Comparison of ENCODE assay signal across 20 mouse cellular contexts in the genomic region with DNA sequence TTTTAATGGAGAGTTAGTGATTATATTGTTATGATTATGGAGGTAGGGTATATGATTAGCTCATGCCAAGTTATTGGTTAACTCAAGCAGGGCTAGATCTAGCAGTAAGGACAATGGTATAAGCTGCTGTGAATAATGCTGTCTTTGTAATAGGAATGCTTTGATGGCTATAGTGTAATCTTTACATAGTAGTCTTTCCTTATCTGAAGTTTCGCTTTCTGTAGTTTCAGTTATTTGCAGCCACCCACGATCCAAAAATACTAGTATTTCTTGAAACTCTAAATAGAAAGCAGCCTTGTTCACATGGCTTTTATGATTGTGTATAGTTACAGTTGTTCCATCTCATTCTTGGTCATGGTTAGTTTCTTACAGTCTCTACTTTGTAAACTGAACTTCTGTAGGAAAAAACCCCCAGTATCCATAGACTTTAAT. TPM values are rescaled to one million over a fixed set of nuclear protein-coding genes. Genes with fewer than 3 reads are reported as not detected.
A peak's percentile ranks its signal among the peaks of the same experiment; 100 is the strongest.
DNase-seq lines count a peak whose midpoint lies in the region; ATAC-seq and TF ChIP-seq lines count a peak whose summit lies in the region.
"Had no signal": no experiment of that assay in that cellular context is flagged by ENCODE, and none has a peak within 500 bp of the region (broad histone marks: within the 10 kb centered on the region; RNA-seq: fewer than 3 reads in every experiment).

No protein-coding gene starts in this region.

- H3K27me3 ChIP-seq in liver, postnatal 0 days (ENCODE audit: insufficient read depth, low read length) = no peaks in the 10 kb centered on the region
- H3K27me3 ChIP-seq in liver, embryonic 11.5 days (replicated peaks; ENCODE audit: control insufficient read depth, insufficient read depth, low read length) = no peaks in the 10 kb centered on the region
- H3K27me3 ChIP-seq in intestine, embryonic 14.5 days (replicated peaks; ENCODE audit: control insufficient read depth, insufficient read depth, low read length) = no peaks in the 10 kb centered on the region
- H3K27me3 ChIP-seq in stomach, embryonic 15.5 days (replicated peaks) = no peaks in the 10 kb centered on the region
- H3K27me3 ChIP-seq: heart, embryonic 12.5 days; hindbrain, embryonic 15.5 days; liver, embryonic 13.5 days; midbrain, embryonic 13.5 days had no signal

- DNase-seq in liver, postnatal 0 days = no peak
- no peak for DNase-seq in liver, embryonic 11.5 days (ENCODE audit: low spot score)
- no peak for DNase-seq in intestine, embryonic 14.5 days (ENCODE audit: low spot score)
- no peak for DNase-seq in layer of hippocampus, adult 2 months (ENCODE audit: low spot score in 2 of 2)
- no peak for DNase-seq in adrenal gland, adult 18-20 months (ENCODE audit: low spot score in 2 of 2)
- DNase-seq: adrenal gland, adult 8-10 months; cerebellum, postnatal 25 days; gastrocnemius, postnatal 25 days; heart, postnatal 36 days; liver, embryonic 13.5 days; lung, postnatal 36 days; right cerebral cortex, postnatal 4 days had no signal

- no peak overlapping the region for H3K4me3 ChIP-seq in liver, postnatal 0 days (ENCODE audit: low read depth, low read length)
- H3K4me3 ChIP-seq in liver, embryonic 11.5 days (ENCODE audit: low read depth, low read length) = no peak overlapping the region
- no peak overlapping the region for H3K4me3 ChIP-seq in intestine, embryonic 14.5 days (ENCODE audit: low read depth, low read length)
- no peak overlapping the region for H3K4me3 ChIP-seq in stomach, embryonic 15.5 days (replicated peaks)
- H3K4me3 ChIP-seq in layer of hippocampus, adult 2 months = no peak overlapping the region
- H3K4me3 ChIP-seq: heart, embryonic 12.5 days; hindbrain, embryonic 15.5 days; left cerebral cortex, adult 2 months; liver, embryonic 13.5 days; midbrain, embryonic 13.5 days; myocyte had no signal

- H3K4me1 ChIP-seq in liver, postnatal 0 days (ENCODE audit: insufficient read depth) = peaks cover 17% of the 10 kb centered on the region
- H3K4me1 ChIP-seq in liver, embryonic 11.5 days (replicated peaks; ENCODE audit: control insufficient read depth, insufficient read depth, low read length) = peaks cover 12% of the 10 kb centered on the region
- 0 out of 2 replicates have a peak, but pooled peaks cover 6% of the 10 kb centered on the region for H3K4me1 ChIP-seq in intestine, embryonic 14.5 days (replicated peaks; ENCODE audit: control insufficient read depth, insufficient read depth, low read length)
- H3K4me1 ChIP-seq in stomach, embryonic 15.5 days = peaks cover 2% of the 10 kb centered on the region; the same call in 1 of the 2 replicates
- H3K4me1 ChIP-seq: hindbrain, embryonic 15.5 days; midbrain, embryonic 13.5 days had no signal

- no peak for TF ChIP-seq EP300 in liver, postnatal 0 days (IDR thresholded peaks at IDR 0.05; ENCODE audit: low read depth)

- no peak overlapping the region for H3K9ac ChIP-seq in liver, postnatal 0 days (replicated peaks)
- H3K9ac ChIP-seq in liver, embryonic 11.5 days (ENCODE audit: low read depth, low read length) = no peak overlapping the region; the same call in 1 of the 2 replicates
- H3K9ac ChIP-seq in intestine, embryonic 14.5 days (ENCODE audit: low read length) = no peak overlapping the region
- no peak overlapping the region for H3K9ac ChIP-seq in stomach, embryonic 15.5 days
- H3K9ac ChIP-seq: heart, embryonic 12.5 days; hindbrain, embryonic 15.5 days; liver, embryonic 13.5 days; midbrain, embryonic 13.5 days had no signal

- TF ChIP-seq CTCF in liver, postnatal 0 days (IDR thresholded peaks at IDR 0.05; ENCODE audit: low read depth) = no peak
- TF ChIP-seq CTCF in layer of hippocampus, adult 2 months (conservative IDR thresholded peaks at IDR 0.05) = no peak

- ATAC-seq in liver, postnatal 0 days = no peak
- no peak for ATAC-seq in liver, embryonic 11.5 days (replicated peaks; ENCODE audit: low FRiP score)
- ATAC-seq in activated CD4-positive, CD25-positive, alpha-beta regulatory T cell, adult 4 months = peak; percentile 25
- peak; percentile 90 for ATAC-seq in intestine, embryonic 14.5 days (replicated peaks; ENCODE audit: low FRiP score, low TSS enrichment, low read depth)
- ATAC-seq in stomach, embryonic 15.5 days (ENCODE audit: insufficient read depth, low FRiP score, low read depth) = peak; percentile 92
- ATAC-seq: forebrain, embryonic 14.5 days; midbrain, embryonic 13.5 days had no signal

- no peaks in the 10 kb centered on the region for H3K36me3 ChIP-seq in liver, postnatal 0 days (replicated peaks; ENCODE audit: insufficient read depth, low read length)
- H3K36me3 ChIP-seq in liver, embryonic 11.5 days (ENCODE audit: control insufficient read depth, insufficient read depth, low read length) = no peaks in the 10 kb centered on the region
- no peaks in the 10 kb centered on the region for H3K36me3 ChIP-seq in intestine, embryonic 14.5 days (ENCODE audit: control insufficient read depth, insufficient read depth, low read length)
- no peaks in the 10 kb centered on the region for H3K36me3 ChIP-seq in stomach, embryonic 15.5 days
- H3K36me3 ChIP-seq: hindbrain, embryonic 15.5 days; liver, embryonic 13.5 days had no signal

- no peaks in the 10 kb centered on the region for H3K9me3 ChIP-seq in liver, postnatal 0 days (ENCODE audit: low read length)
- H3K9me3 ChIP-seq in liver, embryonic 11.5 days (ENCODE audit: control insufficient read depth, low read length) = no peaks in the 10 kb centered on the region
- H3K9me3 ChIP-seq in intestine, embryonic 14.5 days (ENCODE audit: control insufficient read depth, low read length) = 0 out of 2 replicates have a peak, but pooled peaks cover 3% of the 10 kb centered on the region
- H3K9me3 ChIP-seq in stomach, embryonic 15.5 days = no peaks in the 10 kb centered on the region
- H3K9me3 ChIP-seq: heart, embryonic 12.5 days; hindbrain, embryonic 15.5 days; liver, embryonic 13.5 days; midbrain, embryonic 13.5 days had no signal

- WGBS in liver, postnatal 0 days (ENCODE audit: insufficient replicate concordance) = 37% methylated on average over 2 of the region's 2 CpGs
- WGBS in liver, embryonic 11.5 days = 71% methylated on average over 2 of the region's 2 CpGs
- 73% methylated on average over 2 of the region's 2 CpGs for WGBS in intestine, embryonic 14.5 days
- 66% methylated on average over 2 of the region's 2 CpGs for WGBS in stomach, embryonic 15.5 days

- H3K27ac ChIP-seq in liver, postnatal 0 days (ENCODE audit: low read depth) = 0 out of 2 replicates have a peak overlapping the region, but pooled peaks have one; percentile 29
- H3K27ac ChIP-seq in liver, embryonic 11.5 days (ENCODE audit: low read depth, low read length) = no peak overlapping the region
- peak overlapping the region; percentile 96 for H3K27ac ChIP-seq in intestine, embryonic 14.5 days (ENCODE audit: low read depth)
- peak overlapping the region; percentile 97 for H3K27ac ChIP-seq in stomach, embryonic 15.5 days
- no peak overlapping the region for H3K27ac ChIP-seq in layer of hippocampus, adult 2 months
- H3K27ac ChIP-seq: hindbrain, embryonic 15.5 days; left cerebral cortex, adult 2 months; liver, embryonic 13.5 days; midbrain, embryonic 13.5 days had no signal

- H3K4me2 ChIP-seq in liver, postnatal 0 days (ENCODE audit: low read depth, low read length) = no peak overlapping the region
- no peak overlapping the region for H3K4me2 ChIP-seq in liver, embryonic 11.5 days
- H3K4me2 ChIP-seq in intestine, embryonic 14.5 days (ENCODE audit: low read length) = no peak overlapping the region
- no peak overlapping the region for H3K4me2 ChIP-seq in stomach, embryonic 15.5 days
- H3K4me2 ChIP-seq: heart, embryonic 12.5 days; hindbrain, embryonic 15.5 days; liver, embryonic 13.5 days; midbrain, embryonic 13.5 days had no signal

RNA-seq across cellular contexts. Expression of a gene that starts 15.8 kb away (rescaled TPM):
- 22.1 and 25.2 TPM in 2 replicates for polyA plus RNA-seq in liver, postnatal 0 days (2015; fragmentation: Nextera tagmentation; extraction: Ambion mirVana)
- polyA plus RNA-seq in liver, embryonic 11.5 days (2014; fragmentation: Nextera tagmentation; extraction: Ambion mirVana) = 46.2 and 47.4 TPM in 2 replicates
- 10 to 100 TPM; 92.9 to 93.6 TPM for polyA plus RNA-seq in activated CD4-positive, CD25-positive, alpha-beta regulatory T cell, adult 4 months (2017; shearing (Covaris generic))
- polyA plus RNA-seq in intestine, embryonic 14.5 days (2014; fragmentation: Nextera tagmentation; extraction: Ambion mirVana) = 43.5 and 54.5 TPM in 2 replicates
- polyA plus RNA-seq in stomach, embryonic 15.5 days (2015; fragmentation: Nextera tagmentation; extraction: Ambion mirVana) = 58.2 and 66.8 TPM in 2 replicates
- 10 to 100 TPM; 49.3 to 50.4 TPM for total RNA-seq in layer of hippocampus, adult 2 months (2021)
- 100 to 1,000 TPM in 1 of 2 experiments, 10 to 100 TPM in 1; 81.6 to 148 TPM for total RNA-seq in adrenal gland, adult 18-20 months (2021)

RNA-seq across cellular contexts. Expression of a gene that starts 15.9 kb away (rescaled TPM):
- polyA plus RNA-seq in liver, postnatal 0 days (2015; fragmentation: Nextera tagmentation; extraction: Ambion mirVana) = 23.4 and 24.1 TPM in 2 replicates
- polyA plus RNA-seq in liver, embryonic 11.5 days (2014; fragmentation: Nextera tagmentation; extraction: Ambion mirVana) = 24.6 and 24.8 TPM in 2 replicates
- polyA plus RNA-seq in activated CD4-positive, CD25-positive, alpha-beta regulatory T cell, adult 4 months (2017; shearing (Covaris generic)) = 10 to 100 TPM; 16.9 to 18.2 TPM
- 7.8 and 8.5 TPM in 2 replicates for polyA plus RNA-seq in intestine, embryonic 14.5 days (2014; fragmentation: Nextera tagmentation; extraction: Ambion mirVana)
- polyA plus RNA-seq in stomach, embryonic 15.5 days (2015; fragmentation: Nextera tagmentation; extraction: Ambion mirVana) = 8.0 TPM in 2 replicates
- 1 to 10 TPM; 4.0 to 4.4 TPM for total RNA-seq in layer of hippocampus, adult 2 months (2021)
- 10 to 100 TPM in 1 of 2 experiments, 1 to 10 TPM in 1; 7.8 to 16.3 TPM for total RNA-seq in adrenal gland, adult 18-20 months (2021)

Comparison
In these comparisons a context has a peak if more than half of its experiments do, and no peak if none do; other contexts are left out.
1. H3K27ac ChIP-seq: peak in liver, postnatal 0 days (single experiment), intestine, embryonic 14.5 days (single experiment) and stomach, embryonic 15.5 days (single experiment); none in liver, embryonic 11.5 days (single experiment) and layer of hippocampus, adult 2 months (single experiment).
2. ATAC-seq: peak in activated CD4-positive, CD25-positive, alpha-beta regulatory T cell, adult 4 months (single experiment), intestine, embryonic 14.5 days (single experiment) and stomach, embryonic 15.5 days (single experiment); none in liver, postnatal 0 days (single experiment) and liver, embryonic 11.5 days (single experiment).